In the genomic region with DNA sequence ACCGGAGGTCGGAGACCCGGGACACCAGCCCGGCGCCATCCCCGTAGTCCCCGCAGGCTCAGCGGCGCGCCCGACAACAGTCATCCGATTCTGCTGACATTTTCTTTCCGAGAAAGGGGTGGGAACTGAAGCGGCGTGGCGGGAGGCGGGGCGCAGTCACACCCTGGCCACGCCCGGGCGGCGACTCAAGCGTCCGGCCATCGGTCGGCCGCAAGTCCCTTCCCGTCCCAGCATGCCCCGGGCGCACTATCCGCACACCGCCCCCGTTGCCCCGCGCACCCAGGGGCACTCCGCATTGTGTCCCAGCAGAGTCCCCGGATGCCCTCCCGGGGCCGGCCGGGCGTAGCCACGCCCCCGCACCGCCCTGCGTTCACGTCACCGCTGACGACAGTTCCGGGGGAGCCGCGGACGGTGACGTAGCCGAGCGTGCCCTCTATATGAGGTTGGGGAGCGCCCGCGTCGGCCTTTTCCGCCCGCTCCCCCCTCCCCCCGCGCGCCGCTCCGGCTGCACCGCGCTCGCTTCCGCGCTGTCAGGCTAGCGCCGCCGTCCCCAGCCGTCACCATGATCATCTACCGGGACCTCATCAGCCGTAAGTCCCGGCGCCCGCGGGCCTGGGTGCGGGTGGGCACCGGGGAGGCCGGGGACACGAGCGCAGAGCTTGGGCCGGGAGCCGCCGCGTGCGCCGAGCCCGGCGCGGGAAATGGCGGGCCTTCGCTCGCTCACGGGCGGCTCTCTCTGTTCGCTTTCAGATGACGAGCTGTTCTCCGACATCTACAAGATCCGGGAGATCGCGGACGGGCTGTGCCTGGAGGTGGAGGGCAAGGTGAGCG, we compare ENCODE assay signal across 8 mouse cellular contexts. TPM values are rescaled to one million over a fixed set of nuclear protein-coding genes. Genes with fewer than 3 reads are reported as not detected.
A peak's percentile ranks its signal among the peaks of the same experiment; 100 is the strongest.
DNase-seq lines count a peak whose midpoint lies in the region; ATAC-seq and TF ChIP-seq lines count a peak whose summit lies in the region.

A gene (plus strand): TSS at position 227 of the 831 bp plus-strand sequence.

- intact Hi-C loops in heart, postnatal 36 days (cut with DNase I), result no loop called here

- no peaks in the 10 kb centered on the region for H3K27me3 ChIP-seq in G1E (ENCODE audit: insufficient read depth, low read length)
- H3K27me3 ChIP-seq in forebrain, embryonic 16.5 days (replicated peaks; ENCODE audit: control insufficient read depth, insufficient read depth, low read length), result no peaks in the 10 kb centered on the region
- H3K27me3 ChIP-seq in lung, embryonic 14.5 days (ENCODE audit: insufficient read depth, low read length), result no peaks in the 10 kb centered on the region
- H3K27me3 ChIP-seq in thymus, adult 2 months (ENCODE audit: control insufficient read depth, insufficient read depth, low read length), result no peaks in the 10 kb centered on the region

- H3K4me3 ChIP-seq in G1E (ENCODE audit: low read depth, low read length), result peak within 1 kb of the TSS; percentile 83
- H3K4me3 ChIP-seq in forebrain, embryonic 16.5 days (replicated peaks; ENCODE audit: low read length), result peak within 1 kb of the TSS; percentile 83
- peak within 1 kb of the TSS; percentile 61 for H3K4me3 ChIP-seq in layer of hippocampus, adult 2 months
- peak within 1 kb of the TSS; percentile 85 for H3K4me3 ChIP-seq in lung, embryonic 14.5 days (ENCODE audit: low read depth, low read length)
- H3K4me3 ChIP-seq in olfactory bulb, adult 2 months (ENCODE audit: insufficient read depth, low read depth, low read length), result peak within 1 kb of the TSS; percentile 85
- peak within 1 kb of the TSS; percentile 87 for H3K4me3 ChIP-seq in thymus, adult 2 months (ENCODE audit: control insufficient read depth, insufficient read depth, low read length)

- H3K9me3 ChIP-seq in G1E (replicated peaks), result no peaks in the 10 kb centered on the region
- no peaks in the 10 kb centered on the region for H3K9me3 ChIP-seq in forebrain, embryonic 16.5 days (ENCODE audit: control insufficient read depth, low read length)
- no peaks in the 10 kb centered on the region for H3K9me3 ChIP-seq in lung, embryonic 14.5 days (ENCODE audit: low read depth, low read length)

- TF ChIP-seq POLR2A in olfactory bulb, adult 2 months (IDR thresholded peaks at IDR 0.05; ENCODE audit: insufficient read depth, low read depth, low read length), result peak; percentile 97
- peak; percentile 85; the same call in 1 of the 2 replicates for TF ChIP-seq POLR2A in thymus, adult 2 months (IDR thresholded peaks at IDR 0.05; ENCODE audit: control insufficient read depth, extremely low read depth, insufficient read depth, low read length, poor library complexity)

- H3K27ac ChIP-seq in forebrain, embryonic 16.5 days (ENCODE audit: low read length), result peak within 1 kb of the TSS; percentile 97
- peak within 1 kb of the TSS; percentile 98 for H3K27ac ChIP-seq in layer of hippocampus, adult 2 months
- H3K27ac ChIP-seq in lung, embryonic 14.5 days (ENCODE audit: low read depth), result peak within 1 kb of the TSS; percentile 98
- H3K27ac ChIP-seq in olfactory bulb, adult 2 months (ENCODE audit: insufficient read depth, low read depth, low read length), result peak within 1 kb of the TSS; percentile 95
- peak within 1 kb of the TSS; percentile 75 for H3K27ac ChIP-seq in thymus, adult 2 months (ENCODE audit: control insufficient read depth, insufficient read depth, low read length)

- TF ChIP-seq CTCF in G1E (IDR thresholded peaks at IDR 0.05; ENCODE audit: low read depth, low read length), result no peak
- TF ChIP-seq CTCF in layer of hippocampus, adult 2 months (conservative IDR thresholded peaks at IDR 0.05), result no peak
- no peak for TF ChIP-seq CTCF in lung, embryonic 14.5 days (IDR thresholded peaks at IDR 0.05; ENCODE audit: low read depth)
- no peak for TF ChIP-seq CTCF in olfactory bulb, adult 2 months (IDR thresholded peaks at IDR 0.05; ENCODE audit: insufficient read depth, low read depth, low read length)
- TF ChIP-seq CTCF in thymus, adult 2 months (IDR thresholded peaks at IDR 0.05; ENCODE audit: borderline replicate concordance, control insufficient read depth, extremely low read depth, insufficient read depth, low read length, poor library complexity), result peak; percentile 38

- DNase-seq in G1E (ENCODE audit: low spot score), result peak; percentile 98
- peak; percentile 97 to 99 for DNase-seq in cerebellum, adult 18-20 months
- peak; percentile 99 to 100 for DNase-seq in heart, postnatal 36 days
- peak; percentile 96 to 99 for DNase-seq in layer of hippocampus, adult 2 months (ENCODE audit: low spot score in 2 of 2)
- peak; percentile 99 for DNase-seq in lung, embryonic 14.5 days
- DNase-seq in thymus, adult 2 months, result peak; percentile 98

- ATAC-seq in G1E (ENCODE audit: extremely low read depth, insufficient number of reproducible peaks, low FRiP score, poor library complexity, severe bottlenecking), result peak; percentile 78
- ATAC-seq in forebrain, embryonic 16.5 days, result peak; percentile 98
- peak; percentile 97 for ATAC-seq in lung, embryonic 14.5 days (ENCODE audit: insufficient read depth)

- WGBS in forebrain, embryonic 16.5 days, result under 1% methylated on average over 98 of the region's 108 CpGs
- under 1% methylated on average over 108 of the region's 108 CpGs for WGBS in lung, embryonic 14.5 days
- WGBS in olfactory bulb, adult 2 months, result under 1% methylated on average over 107 of the region's 108 CpGs
- WGBS in thymus, adult 2 months, result under 1% methylated on average over 94 of the region's 108 CpGs

- H3K4me1 ChIP-seq in G1E (ENCODE audit: insufficient read depth, low read depth, low read length), result peaks cover 38% of the 10 kb centered on the region
- peaks cover 18% of the 10 kb centered on the region for H3K4me1 ChIP-seq in forebrain, embryonic 16.5 days (replicated peaks; ENCODE audit: control insufficient read depth, insufficient read depth, low read length)
- peaks cover 5% of the 10 kb centered on the region; the same call in 1 of the 2 replicates for H3K4me1 ChIP-seq in lung, embryonic 14.5 days (ENCODE audit: insufficient read depth)
- peaks cover 3% of the 10 kb centered on the region for H3K4me1 ChIP-seq in olfactory bulb, adult 2 months (ENCODE audit: control insufficient read depth, insufficient read depth, low read length)
- peaks cover 10% of the 10 kb centered on the region for H3K4me1 ChIP-seq in thymus, adult 2 months (replicated peaks; ENCODE audit: control insufficient read depth, insufficient read depth, low read length)

- H3K9ac ChIP-seq in forebrain, embryonic 16.5 days (replicated peaks; ENCODE audit: low read depth, low read length), result peak within 1 kb of the TSS; percentile 93
- peak within 1 kb of the TSS; percentile 95 for H3K9ac ChIP-seq in lung, embryonic 14.5 days

- peak within 1 kb of the TSS; percentile 91 for H3K4me2 ChIP-seq in forebrain, embryonic 16.5 days (ENCODE audit: low read length)
- peak within 1 kb of the TSS; percentile 80 for H3K4me2 ChIP-seq in lung, embryonic 14.5 days

- peaks cover 38% of the 10 kb centered on the region for H3K36me3 ChIP-seq in G1E (replicated peaks)
- peaks cover 30% of the 10 kb centered on the region for H3K36me3 ChIP-seq in forebrain, embryonic 16.5 days (ENCODE audit: control insufficient read depth, insufficient read depth)
- peaks cover 39% of the 10 kb centered on the region for H3K36me3 ChIP-seq in lung, embryonic 14.5 days (ENCODE audit: insufficient read depth)
- H3K36me3 ChIP-seq in thymus, adult 2 months (ENCODE audit: control insufficient read depth, insufficient read depth, low read length), result peaks cover 36% of the 10 kb centered on the region

RNA-seq across cellular contexts. Expression of the gene that starts here (rescaled TPM):
- 2,208 and 2,341 TPM in 2 replicates for total RNA-seq in G1E (2014; fragmentation: Nextera tagmentation)
- 819 and 896 TPM in 2 replicates for total RNA-seq in G1E (2017)
- polyA plus RNA-seq in G1E (2012), result 1,947 and 1,988 TPM in 2 replicates
- polyA plus RNA-seq in forebrain, embryonic 16.5 days (2015; fragmentation: Nextera tagmentation; extraction: Ambion mirVana), result 740 and 764 TPM in 2 replicates
- total RNA-seq in heart, postnatal 36 days (2021), result 1,000 to 10,000 TPM; 2,953 to 3,079 TPM
- 1,000 to 10,000 TPM in 1 of 2 experiments, 100 to 1,000 TPM in 1; 932 to 1,022 TPM for total RNA-seq in layer of hippocampus, adult 2 months (2021)
- polyA plus RNA-seq in lung, embryonic 14.5 days (2014; fragmentation: Nextera tagmentation; extraction: Ambion mirVana), result 1,140 and 1,218 TPM in 2 replicates
- polyA plus RNA-seq in olfactory bulb, adult 2 months (2012; ENCODE audit: insufficient read depth, insufficient read length, low replicate concordance, missing spikeins), result 1,524 and 1,757 TPM in 2 replicates
- 2,302 and 2,614 TPM in 2 replicates for polyA plus RNA-seq in thymus, adult 2 months (2012; rRNA removed)

Comparison
In these comparisons a context has a peak if more than half of its experiments do, and no peak if none do; other contexts are left out.
1. Peak in every context shown above with its lines: DNase-seq, ATAC-seq, H3K4me3 ChIP-seq and H3K27ac ChIP-seq.